Mouse (Mus musculus) CH12.LX (cell line): ENCODE measurements around the gene Stat5b. TPM values are rescaled to one million over a fixed set of nuclear protein-coding genes. Genes with fewer than 3 reads are reported as not detected.

Experiments
- DNase-seq: peaks from one replicate; pipeline ENCODE4 v3.0.0-alpha.2; 2013; ENCODE audit errors: extremely low read depth
- H3K27ac ChIP-seq: 2 replicates; pipeline ENCODE4 v1.5.1; 2012; ENCODE audit warnings: low read depth, mild to moderate bottlenecking, control low read depth, moderate library complexity; ENCODE audit not compliant: insufficient read depth
- H3K27me3 ChIP-seq: replicated peaks from 2 replicates; pipeline ENCODE3; 2012; ENCODE audit warnings: inconsistent platforms
- H3K36me3 ChIP-seq, 2 experiments: replicated peaks in 1 of 2; 2 replicates each; pipeline versions ENCODE3 to v1.6.1; 2012; ENCODE audit warnings: inconsistent platforms in 1 of 2, low read length in 1 of 2, mild to moderate bottlenecking in 1 of 2, mixed read lengths in 1 of 2, moderate library complexity in 1 of 2; ENCODE audit not compliant: control insufficient read depth in 1 of 2, insufficient read depth in 1 of 2
- H3K4me1 ChIP-seq, 2 experiments: 2 replicates each; pipeline ENCODE4 v1.6.1; 2012; ENCODE audit warnings: inconsistent platforms in 1 of 2, moderate library complexity in 1 of 2; ENCODE audit not compliant: insufficient read depth in 2 of 2, control insufficient read depth in 1 of 2
- H3K4me2 ChIP-seq: 2 replicates; pipeline ENCODE4 v1.6.1; 2012; ENCODE audit warnings: low read depth, mild to moderate bottlenecking, control low read depth; ENCODE audit not compliant: poor library complexity, insufficient read depth, severe bottlenecking
- H3K4me3 ChIP-seq, 3 experiments: fragments of 150-350 bp in 1 of 3; sonication (generic) in 1 of 3; replicated peaks in 1 of 3; 2 replicates each; pipeline versions ENCODE3 to v1.5.1; 2011 to 2012; ENCODE audit warnings: low read depth in 2 of 3, low read length in 2 of 3, mild to moderate bottlenecking in 2 of 3, moderate library complexity in 2 of 3, control low read depth in 1 of 3, improper control_type of control experiment in 1 of 3, inconsistent platforms in 1 of 3, mixed read lengths in 1 of 3; ENCODE audit not compliant: poor library complexity in 1 of 3
- H3K79me2 ChIP-seq: replicated peaks from 2 replicates; pipeline ENCODE4 v1.6.1; 2012; ENCODE audit warnings: mild to moderate bottlenecking, moderate library complexity; ENCODE audit not compliant: control insufficient read depth, poor library complexity, insufficient read depth, severe bottlenecking; ENCODE audit errors: extremely low read depth
- H3K9ac ChIP-seq: 2 replicates; pipeline ENCODE4 v1.6.1; 2012; ENCODE audit warnings: low read depth, mild to moderate bottlenecking, control low read depth, moderate library complexity; ENCODE audit not compliant: insufficient read depth
- H3K9me3 ChIP-seq: replicated peaks from 2 replicates; pipeline ENCODE3; 2012; ENCODE audit warnings: low read length, inconsistent platforms, mixed read lengths
- BHLHE40 ChIP-seq: IDR thresholded peaks from 2 replicates; pipeline ENCODE4 v1.6.1; 2011; ENCODE audit warnings: mild to moderate bottlenecking, low read depth, low read length, improper control_type of control experiment
- CHD1 ChIP-seq: IDR thresholded peaks from 2 replicates; pipeline ENCODE4 v1.6.1; 2012; ENCODE audit warnings: low read depth, low read length, improper control_type of control experiment, inconsistent platforms
- CHD2 ChIP-seq: IDR thresholded peaks from 2 replicates; pipeline ENCODE4 v1.6.1; 2011; ENCODE audit warnings: low read length, improper control_type of control experiment
- E2F4 ChIP-seq: IDR thresholded peaks from 2 replicates; pipeline ENCODE4 v1.6.1; 2011; ENCODE audit warnings: low read depth, low read length, improper control_type of control experiment; ENCODE audit not compliant: insufficient replicate concordance
- ETS1 ChIP-seq: conservative IDR thresholded peaks from 2 replicates; pipeline ENCODE4 v1.6.1; 2012; ENCODE audit warnings: low read depth, mild to moderate bottlenecking, inconsistent platforms, low read length, improper control_type of control experiment, moderate library complexity
- HCFC1 ChIP-seq: IDR thresholded peaks from 2 replicates; pipeline ENCODE4 v1.6.1; 2012; ENCODE audit warnings: low read depth, mild to moderate bottlenecking, inconsistent platforms, low read length, improper control_type of control experiment
- JUN ChIP-seq: IDR thresholded peaks from 2 replicates; pipeline ENCODE4 v1.6.1; 2011; ENCODE audit warnings: low read depth, mild to moderate bottlenecking, low read length, improper control_type of control experiment, moderate library complexity; ENCODE audit not compliant: insufficient read depth
- KAT2A ChIP-seq: IDR thresholded peaks from 2 replicates; pipeline ENCODE4 v1.6.1; 2012; ENCODE audit warnings: low read length, improper control_type of control experiment, inconsistent platforms; ENCODE audit not compliant: insufficient replicate concordance
- MAFK ChIP-seq: IDR thresholded peaks from 2 replicates; pipeline ENCODE4 v1.6.1; 2011; ENCODE audit warnings: low read length, improper control_type of control experiment; ENCODE audit not compliant: insufficient replicate concordance
- MAX ChIP-seq: IDR thresholded peaks from 2 replicates; pipeline ENCODE4 v1.6.1; 2011; ENCODE audit warnings: low read length, improper control_type of control experiment
- MXI1 ChIP-seq: IDR thresholded peaks from 2 replicates; pipeline ENCODE4 v1.6.1; 2011; ENCODE audit warnings: mild to moderate bottlenecking, low read depth, low read length, improper control_type of control experiment
- MYC ChIP-seq: IDR thresholded peaks from 2 replicates; pipeline ENCODE4 v1.6.1; 2011; ENCODE audit warnings: low read depth, mild to moderate bottlenecking, improper control_type of control experiment, low read length
- NRF1 ChIP-seq: IDR thresholded peaks from 2 replicates; pipeline ENCODE4 v1.6.1; 2014; ENCODE audit warnings: low read depth, mild to moderate bottlenecking, inconsistent platforms, low read length, improper control_type of control experiment, moderate library complexity
- POLR2AphosphoS2 ChIP-seq: IDR thresholded peaks from 2 replicates; pipeline ENCODE4 v1.6.1; 2011; ENCODE audit warnings: low read depth, low read length, improper control_type of control experiment
- RAD21 ChIP-seq: IDR thresholded peaks from 2 replicates; pipeline ENCODE4 v1.6.1; 2011; ENCODE audit warnings: low read depth, mild to moderate bottlenecking, low read length, improper control_type of control experiment, moderate library complexity
- SIN3A ChIP-seq: IDR thresholded peaks from 2 replicates; pipeline ENCODE4 v1.6.1; 2012; ENCODE audit warnings: low read length, improper control_type of control experiment, inconsistent platforms
- TBP ChIP-seq: conservative IDR thresholded peaks from 2 replicates; pipeline ENCODE4 v1.6.1; 2011; ENCODE audit warnings: low read depth, low read length, improper control_type of control experiment
- UBTF ChIP-seq: IDR thresholded peaks from 2 replicates; pipeline ENCODE4 v1.6.1; 2012; ENCODE audit warnings: low read depth, mild to moderate bottlenecking, inconsistent platforms, low read length, improper control_type of control experiment, moderate library complexity
- USF1 ChIP-seq: IDR thresholded peaks from 2 replicates; pipeline ENCODE4 v1.6.1; 2014; ENCODE audit warnings: low read depth, mild to moderate bottlenecking, inconsistent platforms, low read length, improper control_type of control experiment
- ZC3H11A ChIP-seq: IDR thresholded peaks from 2 replicates; pipeline ENCODE4 v1.6.1; 2012; ENCODE audit warnings: low read depth, mild to moderate bottlenecking, inconsistent platforms, low read length, improper control_type of control experiment
- ZNF384 ChIP-seq: IDR thresholded peaks from 2 replicates; pipeline ENCODE4 v1.6.1; 2012; ENCODE audit warnings: low read depth, low read length, improper control_type of control experiment, inconsistent platforms
- dilution Hi-C: fragments of 300-500 bp; cut with MboI; formaldehyde crosslinking; loops from 2 replicates; pipeline ENCODE4 v1.14.3; 2020; ENCODE audit warnings: low sequenced_read_pairs; ENCODE audit not compliant: extremely low pct_unique_long_range_greater_than_20kb, extremely low pct_ligation_motif_present
- in situ Hi-C: fragments of 300-500 bp; cut with MboI; formaldehyde crosslinking; loops from 3 replicates; pipeline ENCODE4 v1.14.3; 2019; ENCODE audit warnings: low sequenced_read_pairs, low pct_ligation_motif_present, low pct_unique_long_range_greater_than_20kb, mixed read lengths
- polyA plus RNA-seq: library from polyadenylated mRNA; unstranded; fragments of >175 nt; gene quantifications from 2 replicates; pipeline ENCODE4 v1.2.1, GENCODE M21; 2012; ENCODE audit warnings: low read depth; ENCODE audit not compliant: insufficient read length
- total RNA-seq, 2 experiments: library from RNA; depleted of rRNA; stranded (reverse); fragments of 300-350 nt in 1 of 2; fragments of >200 nt in 1 of 2; gene quantifications; 2 replicates each; pipeline ENCODE4 v1.2.3; 2012 to 2014

The Stat5b gene
- total and polyA plus RNA-seq, 3 experiments = 11.4 to 24.4 (median 14.0) TPM

GRCm38 (mm10) chr11:100852088-100852487 lies 1.6 kb upstream of the Stat5b start:
- Histone ChIP-seq H3K9ac (no peak overlapping the region), H3K4me1 (peaks cover 5 to 29% of the 10 kb centered on the region in 2 experiments), H3K27ac (no peak overlapping the region), H3K79me2 (peaks cover 15% of the 10 kb centered on the region), H3K4me2 (no peak overlapping the region)
- in situ Hi-C loops = no loop called here
- dilution Hi-C loops = no loop called here
- TF ChIP-seq USF1 (no peak), UBTF (no peak), CHD1 (no peak), JUN (no peak), SIN3A (no peak), RAD21 (no peak), TBP (no peak), ZC3H11A (no peak), MAX (no peak), ZNF384 (no peak), BHLHE40 (no peak), MYC (no peak), E2F4 (no peak), HCFC1 (no peak), NRF1 (no peak), MXI1 (no peak), POLR2AphosphoS2 (no peak), MAFK (no peak)
- TF ChIP-seq, all 38 proteins: peak for 0
- no peaks in the 10 kb centered on the region for H3K9me3 ChIP-seq
- no peaks in the 10 kb centered on the region for H3K36me3 ChIP-seq
- H3K4me3 ChIP-seq = no peak overlapping the region
- DNase-seq = no peak
- peaks cover 66% of the 10 kb centered on the region for H3K27me3 ChIP-seq

GRCm38 (mm10) chr11:100850778-100851528 lies 429 bp upstream of the Stat5b start:
- Histone ChIP-seq H3K9me3 (no peaks in the 10 kb centered on the region), H3K4me3 (peak overlapping the region; percentile 58 to 84 (median 79)), H3K27ac (no peak overlapping the region), H3K4me2 (peak overlapping the region; percentile 80), H3K36me3 (no peaks in the 10 kb centered on the region), H3K27me3 (peaks cover 54% of the 10 kb centered on the region), H3K4me1 (peaks cover 5 to 29% of the 10 kb centered on the region in 2 experiments), H3K9ac (peak overlapping the region; percentile 88), H3K79me2 (peaks cover 21% of the 10 kb centered on the region)
- in situ Hi-C loops (no loop called here), dilution Hi-C loops (no loop called here)
- no peak for DNase-seq
- TF ChIP-seq KAT2A = no peak
- TF ChIP-seq ETS1 = no peak
- TF ChIP-seq CHD2 = no peak
- TF ChIP-seq POLR2AphosphoS2 = no peak
- no peak for TF ChIP-seq HCFC1
- TF ChIP-seq JUN = no peak
